Mouse (Mus musculus) hindbrain, embryonic 14.5 days (tissue): ENCODE measurements around the gene Gm49380. TPM values are rescaled to one million over a fixed set of nuclear protein-coding genes. Genes with fewer than 3 reads are reported as not detected.
A peak's percentile ranks its signal among the peaks of the same experiment; 100 is the strongest.

Experiments
- ATAC-seq: fragments of 200-750 bp; cut with Nextera tagmentation; 2 replicates; pipeline ENCODE4 v1.8.0; 2017; ENCODE audit warnings: moderate number of reproducible peaks, mild to moderate bottlenecking, moderate TSS enrichment, moderate library complexity; ENCODE audit not compliant: low FRiP score
- DNase-seq: peaks from one replicate; pipeline ENCODE4 v3.0.0-alpha.2; 2015; ENCODE audit warnings: low spot score
- H3K27ac ChIP-seq: fragments of 300-500 bp; sonication (generic); 2 replicates; pipeline ENCODE4 v1.5.1; 2014; ENCODE audit warnings: mild to moderate bottlenecking, moderate library complexity
- H3K27me3 ChIP-seq: fragments of 300-500 bp; sonication (generic); 2 replicates; pipeline ENCODE4 v1.6.1; 2014; ENCODE audit warnings: mild to moderate bottlenecking, low read length, mixed read lengths; ENCODE audit not compliant: control insufficient read depth, insufficient read depth
- H3K36me3 ChIP-seq: fragments of 300-500 bp; sonication (generic); replicated peaks from 2 replicates; pipeline ENCODE4 v1.6.1; 2014; ENCODE audit not compliant: control insufficient read depth, insufficient read depth
- H3K4me1 ChIP-seq: fragments of 300-500 bp; sonication (generic); replicated peaks from 2 replicates; pipeline ENCODE4 v1.6.1; 2014; ENCODE audit warnings: antibody characterized with exemption, low read length, mixed read lengths; ENCODE audit not compliant: control insufficient read depth, insufficient read depth
- H3K4me2 ChIP-seq: fragments of 300-500 bp; sonication (generic); replicated peaks from 2 replicates; pipeline ENCODE4 v1.6.1; 2014; ENCODE audit warnings: mild to moderate bottlenecking, moderate library complexity
- H3K4me3 ChIP-seq: fragments of 300-500 bp; sonication (generic); replicated peaks from 2 replicates; pipeline ENCODE4 v1.5.1; 2014; ENCODE audit warnings: mild to moderate bottlenecking, low read length
- H3K9ac ChIP-seq: fragments of 300-500 bp; sonication (generic); 2 replicates; pipeline ENCODE4 v1.6.1; 2014
- H3K9me3 ChIP-seq: fragments of 300-500 bp; sonication (generic); 2 replicates; pipeline ENCODE4 v1.6.1; 2016; ENCODE audit warnings: low read length; ENCODE audit not compliant: control insufficient read depth
- WGBS: fragments of 180-500 bp; shearing (Covaris S2); extraction: QIAGEN DNeasy Blood & Tissue Kit; methylation state at CpG from one replicate; pipeline ENCODE4 v1.1.7; 2014; 5-methylcytosine and 5-hydroxymethylcytosine counted together
- polyA plus RNA-seq: library from polyadenylated mRNA; unstranded; fragments of >200 nt; fragmentation: Nextera tagmentation; extraction: Ambion mirVana; gene quantifications from 2 replicates; pipeline ENCODE4 v1.2.1, GENCODE M21; 2014

Gene Gm49380
- polyA plus RNA-seq, 1 experiment from 2014 or later, result 0.35 TPM

- H3K27ac ChIP-seq, result no peak overlapping the region
- 83% methylated on average over 6 of the region's 6 CpGs for whole genome bisulfite sequencing
- DNase-seq (no peak), ATAC-seq (no peak)
- no peaks in the 10 kb centered on the region for H3K36me3 ChIP-seq
- H3K4me1 ChIP-seq, result peaks cover 24% of the 10 kb centered on the region
- H3K27me3 ChIP-seq, result no peaks in the 10 kb centered on the region
- H3K9me3 ChIP-seq, result no peaks in the 10 kb centered on the region
- H3K4me3 ChIP-seq, result no peak overlapping the region
- H3K9ac ChIP-seq, result no peak overlapping the region
- H3K4me2 ChIP-seq, result peak overlapping the region; percentile 77; the same call in 1 of the 2 replicates
These were observed 45.4 kb downstream of the Gm49380 start for GRCm38 (mm10) chr9:44067960-44068330.

DNA sequence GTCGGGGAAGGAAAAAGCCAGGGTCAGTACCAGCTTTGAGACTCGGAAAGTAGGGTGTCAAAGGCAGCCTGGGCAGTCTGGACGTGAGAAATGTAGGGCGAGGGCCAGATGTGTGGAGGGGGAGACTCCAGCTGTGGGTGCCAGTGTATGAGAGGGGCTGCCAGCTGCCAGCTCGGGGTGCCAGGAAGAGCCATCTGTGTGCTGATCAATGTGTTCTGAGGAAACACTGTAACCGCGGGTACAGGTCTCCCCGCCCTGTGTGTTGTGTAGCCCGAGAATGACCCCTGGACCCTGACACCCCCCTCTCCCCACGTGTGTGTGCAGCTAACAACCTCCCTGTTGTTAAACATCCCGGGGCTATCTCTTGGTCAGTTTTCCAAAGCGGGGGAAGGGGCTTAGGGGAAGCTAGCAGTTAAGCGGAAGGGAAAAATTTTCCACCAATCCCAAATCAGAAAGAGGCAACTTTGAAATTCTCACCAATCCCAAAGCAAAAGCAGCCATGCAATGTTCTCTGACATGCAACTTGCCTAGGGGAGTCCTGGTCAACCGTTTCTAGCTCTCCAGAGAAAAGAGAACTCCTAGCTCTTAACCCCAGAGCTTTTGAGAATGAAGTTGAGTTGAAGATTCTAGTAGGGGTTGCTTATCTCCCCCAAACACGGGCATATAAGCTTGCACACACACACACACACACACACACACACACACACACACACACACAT is 45.9 kb downstream of the Gm49380 start:
- Histone ChIP-seq H3K36me3 (no peaks in the 10 kb centered on the region), H3K27ac (no peak overlapping the region), H3K4me3 (peak overlapping the region; percentile 46), H3K4me1 (peaks cover 23% of the 10 kb centered on the region), H3K4me2 (peak overlapping the region; percentile 77), H3K27me3 (no peaks in the 10 kb centered on the region), H3K9ac (peak overlapping the region; percentile 50), H3K9me3 (no peaks in the 10 kb centered on the region)
- ATAC-seq, result no peak; the same call in 1 of the 2 replicates
- 7% methylated on average over 15 of the region's 15 CpGs for WGBS
- no peak for DNase-seq

- no peaks in the 10 kb centered on the region for H3K36me3 ChIP-seq
- H3K4me3 ChIP-seq, result peak within 1 kb of the TSS; percentile 46
- H3K9ac ChIP-seq, result peak within 1 kb of the TSS; percentile 50
- H3K4me2 ChIP-seq, result peak within 1 kb of the TSS; percentile 77
- no peaks in the 10 kb centered on the region for H3K9me3 ChIP-seq
- 0% methylated on average over 38 of the region's 38 CpGs for WGBS
- DNase-seq (peak; percentile 99), ATAC-seq (peak; percentile 99)
- peaks cover 17% of the 10 kb centered on the region for H3K4me1 ChIP-seq
- H3K27me3 ChIP-seq, result no peaks in the 10 kb centered on the region
- H3K27ac ChIP-seq, result no peak within 1 kb of the TSS
These were observed 46.5 kb downstream of the Gm49380 start, which contains the start of gene Usp2 for GRCm38 (mm10) chr9:44066785-44067225. Usp2 (plus strand) TSS chr9:44067021.

DNA sequence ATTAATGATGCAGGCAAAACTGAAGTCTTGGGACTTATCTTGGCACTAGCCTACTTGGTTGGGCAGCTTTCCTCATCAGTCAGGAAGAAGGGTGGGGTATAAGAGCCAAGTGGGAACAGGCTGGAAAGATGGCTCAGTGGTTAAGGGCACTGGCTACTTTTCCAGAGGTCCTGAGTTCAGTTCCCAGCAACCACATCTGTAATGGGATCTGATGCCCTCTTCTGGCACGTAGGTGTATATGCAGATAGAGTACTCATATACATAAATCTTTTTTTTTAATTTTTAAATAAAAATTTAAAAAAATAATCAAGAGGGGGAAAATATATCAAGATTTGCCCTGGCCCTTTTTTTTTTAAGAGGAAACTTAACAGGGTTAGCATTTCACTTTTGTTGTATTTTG is 48.1 kb downstream of the Gm49380 start:
- H3K27ac ChIP-seq, result no peak overlapping the region
- ATAC-seq (no peak), DNase-seq (no peak)
- 42% methylated on average over 1 of the region's 1 CpGs for WGBS
- H3K27me3 ChIP-seq, result no peaks in the 10 kb centered on the region
- H3K4me3 ChIP-seq, result no peak overlapping the region
- no peaks in the 10 kb centered on the region for H3K36me3 ChIP-seq
- H3K9me3 ChIP-seq, result no peaks in the 10 kb centered on the region
- no peak overlapping the region for H3K4me2 ChIP-seq
- peaks cover 9% of the 10 kb centered on the region for H3K4me1 ChIP-seq
- no peak overlapping the region for H3K9ac ChIP-seq

GRCm38 (mm10) chr9:44058606-44059005 is 54.7 kb downstream of the Gm49380 start:
- WGBS, result 83% methylated on average over 6 of the region's 6 CpGs

GRCm38 (mm10) chr9:44053936-44054335 is 59.4 kb downstream of the Gm49380 start:
- WGBS, result 89% methylated on average over 1 of the region's 1 CpGs
- ATAC-seq (no peak), DNase-seq (no peak)

More at GRCm38 (mm10) chr9:44058606-44059005, 54.7 kb downstream of the Gm49380 start:
- no peak for DNase-seq
- H3K27me3 ChIP-seq, result no peaks in the 10 kb centered on the region
- H3K4me1 ChIP-seq, result no peaks in the 10 kb centered on the region
- H3K27ac ChIP-seq, result no peak overlapping the region
- peaks cover 4% of the 10 kb centered on the region; the same call in 1 of the 2 replicates for H3K9me3 ChIP-seq
- no peak overlapping the region for H3K4me2 ChIP-seq
- no peak overlapping the region for H3K4me3 ChIP-seq
- ATAC-seq, result no peak
- no peak overlapping the region for H3K9ac ChIP-seq
- H3K36me3 ChIP-seq, result no peaks in the 10 kb centered on the region

GRCm38 (mm10) chr9:44052855-44053254 is 60.4 kb downstream of the Gm49380 start:
- H3K27me3 ChIP-seq, result no peaks in the 10 kb centered on the region
- no peak for DNase-seq
- no peak overlapping the region for H3K27ac ChIP-seq
- no peak for ATAC-seq
- WGBS, result 62% methylated on average over 3 of the region's 3 CpGs
- no peak overlapping the region for H3K4me3 ChIP-seq
- H3K9me3 ChIP-seq, result peaks cover 4% of the 10 kb centered on the region; the same call in 1 of the 2 replicates
- no peaks in the 10 kb centered on the region for H3K4me1 ChIP-seq
- no peaks in the 10 kb centered on the region for H3K36me3 ChIP-seq
- H3K9ac ChIP-seq, result no peak overlapping the region
- H3K4me2 ChIP-seq, result no peak overlapping the region

More at GRCm38 (mm10) chr9:44053936-44054335, 59.4 kb downstream of the Gm49380 start:
- Histone ChIP-seq H3K4me3 (no peak overlapping the region), H3K9me3 (peaks cover 4% of the 10 kb centered on the region; the same call in 1 of the 2 replicates), H3K36me3 (no peaks in the 10 kb centered on the region), H3K27me3 (no peaks in the 10 kb centered on the region), H3K27ac (no peak overlapping the region), H3K4me2 (no peak overlapping the region), H3K4me1 (no peaks in the 10 kb centered on the region), H3K9ac (no peak overlapping the region)

GRCm38 (mm10) chr9:44049381-44050165 is 63.7 kb downstream of the Gm49380 start:
- 92% methylated on average over 8 of the region's 8 CpGs for WGBS
- Histone ChIP-seq H3K4me1 (no peaks in the 10 kb centered on the region), H3K36me3 (no peaks in the 10 kb centered on the region), H3K4me3 (no peak overlapping the region), H3K4me2 (no peak overlapping the region), H3K9me3 (no peaks in the 10 kb centered on the region), H3K27ac (no peak overlapping the region), H3K27me3 (peaks cover 14% of the 10 kb centered on the region), H3K9ac (no peak overlapping the region)
- ATAC-seq (no peak), DNase-seq (no peak)
